Mouse (Mus musculus): ENCODE measurements at regions not wholly inside any gene's neighbourhood (a gene's known extent, or its start where the extent isn't known, plus 50 kb on each side); places are given as distances from the start of the nearest gene placed in this dataset.
A peak's percentile ranks its signal among the peaks of the same experiment; 100 is the strongest.

DNA sequence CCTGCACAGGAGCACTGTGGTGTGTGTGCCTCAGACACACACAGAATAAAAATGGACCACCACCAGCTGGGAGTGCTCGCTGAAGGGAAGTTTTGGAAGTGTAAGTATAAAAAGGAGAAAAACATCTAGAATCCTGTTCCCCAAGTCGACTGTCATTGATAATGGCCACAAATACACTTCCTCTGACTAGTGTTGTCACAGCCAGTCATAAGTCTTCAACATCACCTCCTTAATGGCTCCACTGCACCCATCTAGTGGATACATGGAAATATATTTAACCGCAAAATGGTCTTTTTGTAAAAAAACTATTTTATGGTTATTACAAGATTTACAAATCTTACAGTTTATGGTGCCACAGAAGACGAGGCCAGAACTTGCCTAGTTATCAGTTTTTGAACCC is 73.7 kb upstream of the Slc34a2 start:
- WGBS: 39% methylated on average over 4 of the region's 4 CpGs
- H3K9me3 ChIP-seq (ENCODE audit: control insufficient read depth, low read length): no peaks in the 10 kb centered on the region
- no peaks in the 10 kb centered on the region for H3K27me3 ChIP-seq (ENCODE audit: control insufficient read depth, insufficient read depth, low read depth, low read length)
- no peaks in the 10 kb centered on the region for H3K4me1 ChIP-seq (replicated peaks; ENCODE audit: control insufficient read depth, insufficient read depth, low read length)
- peak; percentile 86 for ATAC-seq (ENCODE audit: low read depth)
- no peak overlapping the region for H3K9ac ChIP-seq (ENCODE audit: low read length)
- H3K4me2 ChIP-seq (ENCODE audit: low read depth, low read length): no peak overlapping the region
- no peak overlapping the region for H3K27ac ChIP-seq (ENCODE audit: low read length)
- no peak overlapping the region for H3K4me3 ChIP-seq (ENCODE audit: low read length)
- no peaks in the 10 kb centered on the region for H3K36me3 ChIP-seq (ENCODE audit: control insufficient read depth, insufficient read depth, low read length)

DNA sequence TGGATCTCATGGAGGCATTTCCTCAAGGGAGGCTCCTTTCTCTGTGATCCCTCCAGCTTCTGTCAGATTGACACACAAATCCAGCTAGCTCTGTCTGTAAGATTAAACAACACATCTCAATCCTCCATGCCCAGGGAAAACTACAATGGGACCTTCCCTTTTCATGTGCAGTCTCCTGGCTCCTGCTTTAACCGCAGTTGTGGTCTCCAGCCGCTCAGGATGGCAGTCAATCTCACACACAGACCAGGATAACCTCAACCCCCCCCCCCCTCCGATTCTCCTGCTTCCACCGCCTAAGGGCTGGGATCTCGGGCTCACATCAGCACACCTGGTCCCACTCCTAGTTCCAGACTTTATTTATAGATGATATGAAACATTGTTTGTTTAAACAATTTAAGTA is 66.1 kb upstream of the Slc34a2 start:
- no peaks in the 10 kb centered on the region for H3K27me3 ChIP-seq (ENCODE audit: control insufficient read depth, insufficient read depth, low read depth, low read length)
- H3K9ac ChIP-seq (ENCODE audit: low read length): no peak overlapping the region
- no peak overlapping the region for H3K4me2 ChIP-seq (ENCODE audit: low read depth, low read length)
- no peak overlapping the region for H3K27ac ChIP-seq (ENCODE audit: low read length)
- H3K36me3 ChIP-seq (ENCODE audit: control insufficient read depth, insufficient read depth, low read length): no peaks in the 10 kb centered on the region
- no peak for ATAC-seq (ENCODE audit: low read depth)
- no peak overlapping the region for H3K4me3 ChIP-seq (ENCODE audit: low read length)
- H3K9me3 ChIP-seq (ENCODE audit: control insufficient read depth, low read length): no peaks in the 10 kb centered on the region
- 34% methylated on average over 5 of the region's 5 CpGs for WGBS
- H3K4me1 ChIP-seq (replicated peaks; ENCODE audit: control insufficient read depth, insufficient read depth, low read length): no peaks in the 10 kb centered on the region

DNA sequence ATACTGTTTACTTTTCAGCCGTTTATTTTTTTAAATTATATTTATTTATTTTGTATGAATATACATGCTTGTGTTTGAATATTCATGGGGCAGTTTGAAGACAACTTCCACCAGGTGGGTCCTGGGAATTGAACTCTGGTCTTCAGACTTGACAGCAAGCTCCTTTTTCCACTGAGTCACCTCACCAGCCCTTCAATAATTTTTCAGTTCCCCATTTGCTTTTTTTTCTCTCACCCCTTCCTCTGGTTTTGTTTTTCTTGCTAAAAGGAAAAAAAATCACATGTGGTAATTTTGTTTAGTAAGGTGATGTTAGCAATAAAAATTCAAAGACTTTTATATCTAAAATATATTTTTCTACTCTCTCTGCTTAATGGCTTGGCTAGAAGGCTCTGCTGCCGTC is 64.9 kb upstream of the Slc34a2 start:
- Histone ChIP-seq H3K36me3 (ENCODE audit: control insufficient read depth, insufficient read depth, low read length) (no peaks in the 10 kb centered on the region), H3K4me3 (ENCODE audit: low read length) (no peak overlapping the region), H3K27ac (ENCODE audit: low read length) (no peak overlapping the region), H3K27me3 (ENCODE audit: control insufficient read depth, insufficient read depth, low read depth, low read length) (no peaks in the 10 kb centered on the region), H3K9ac (ENCODE audit: low read length) (no peak overlapping the region), H3K4me2 (ENCODE audit: low read depth, low read length) (no peak overlapping the region), H3K4me1 (replicated peaks; ENCODE audit: control insufficient read depth, insufficient read depth, low read length) (no peaks in the 10 kb centered on the region), H3K9me3 (ENCODE audit: control insufficient read depth, low read length) (no peaks in the 10 kb centered on the region)
- 61% methylated on average over 2 of the region's 2 CpGs for WGBS
- no peak for ATAC-seq (ENCODE audit: low read depth)

DNA sequence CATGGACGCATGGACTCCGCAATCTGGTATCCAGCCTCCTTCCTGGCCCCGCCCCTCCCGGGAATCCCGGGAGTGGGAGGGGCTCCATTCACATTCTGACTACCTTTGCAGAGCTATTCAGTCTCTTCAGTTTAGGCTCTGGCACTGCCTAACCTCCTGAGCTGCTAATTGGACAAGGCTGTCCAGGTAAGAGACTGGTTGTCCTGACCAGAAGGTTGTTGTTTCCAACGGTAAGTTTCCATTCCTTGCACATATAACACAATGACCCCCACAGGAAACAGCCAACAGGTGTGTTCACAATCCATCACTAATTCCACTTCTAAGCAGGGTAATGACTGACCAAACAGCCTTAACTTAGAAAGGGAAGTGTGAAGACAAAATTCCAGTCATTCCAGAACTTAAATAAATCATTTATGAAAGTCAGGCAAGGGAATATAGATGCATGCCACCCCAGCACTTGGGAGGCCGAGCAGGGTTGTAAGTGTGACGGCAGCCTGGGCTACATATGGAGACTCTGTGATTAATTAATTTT is 62.3 kb upstream of the Slc34a2 start:
- no peaks in the 10 kb centered on the region for H3K27me3 ChIP-seq (ENCODE audit: control insufficient read depth, insufficient read depth, low read depth, low read length)
- no peak overlapping the region for H3K4me3 ChIP-seq (ENCODE audit: low read length)
- peak; percentile 56 for ATAC-seq (ENCODE audit: low read depth)
- no peaks in the 10 kb centered on the region for H3K36me3 ChIP-seq (ENCODE audit: control insufficient read depth, insufficient read depth, low read length)
- H3K9me3 ChIP-seq (ENCODE audit: control insufficient read depth, low read length): 0 out of 2 replicates have a peak, but pooled peaks cover 3% of the 10 kb centered on the region
- H3K4me2 ChIP-seq (ENCODE audit: low read depth, low read length): 0 out of 2 replicates have a peak overlapping the region, but pooled peaks have one; percentile 11
- H3K4me1 ChIP-seq (replicated peaks; ENCODE audit: control insufficient read depth, insufficient read depth, low read length): 0 out of 2 replicates have a peak, but pooled peaks cover 5% of the 10 kb centered on the region
- WGBS: 38% methylated on average over 8 of the region's 8 CpGs
- peak overlapping the region; percentile 62 for H3K27ac ChIP-seq (ENCODE audit: low read length)
- H3K9ac ChIP-seq (ENCODE audit: low read length): no peak overlapping the region

DNA sequence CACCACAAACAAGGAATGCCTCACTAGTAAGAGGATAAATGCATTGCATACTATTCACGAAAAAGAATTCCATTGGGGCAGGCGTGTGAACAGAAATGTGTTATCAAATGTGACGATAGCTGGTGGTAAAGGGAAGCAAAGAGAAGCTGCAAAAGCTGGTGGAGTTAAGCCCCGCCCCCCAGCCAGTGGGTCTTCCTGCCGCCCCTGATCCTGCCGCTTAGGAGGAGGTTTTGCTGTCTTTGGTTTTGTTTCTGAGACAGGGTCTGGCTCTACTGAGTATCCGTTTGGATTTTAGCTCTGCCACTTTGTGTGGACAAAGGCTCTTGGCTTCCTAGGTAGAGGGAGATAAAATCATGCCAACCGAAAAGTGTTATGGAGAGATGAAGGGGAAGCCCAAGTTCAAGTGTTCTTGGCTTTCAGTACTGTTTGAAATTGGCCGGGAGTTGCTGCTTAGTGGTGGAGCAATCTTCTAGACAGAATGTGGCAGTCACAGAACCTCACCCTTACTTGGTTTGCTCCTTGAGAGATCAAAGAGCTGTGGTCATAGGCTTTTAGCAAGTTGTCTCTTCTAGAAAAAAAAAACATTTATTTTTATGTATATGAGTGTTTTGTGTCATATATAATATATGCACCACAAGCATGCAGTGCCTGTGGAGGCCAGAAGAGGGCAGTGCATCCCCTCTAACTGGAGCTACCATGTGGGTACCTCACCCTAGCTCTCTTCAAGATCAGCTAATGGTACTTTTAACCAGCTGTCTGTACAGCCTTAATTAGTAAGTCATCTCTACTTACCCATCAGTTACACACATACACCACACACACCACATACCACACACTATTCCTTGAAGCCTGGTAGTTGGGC is 59.8 kb upstream of the Slc34a2 start:
- Histone ChIP-seq H3K4me2 (ENCODE audit: low read depth, low read length) (no peak overlapping the region), H3K4me3 (ENCODE audit: low read length) (no peak overlapping the region), H3K9ac (ENCODE audit: low read length) (no peak overlapping the region), H3K4me1 (replicated peaks; ENCODE audit: control insufficient read depth, insufficient read depth, low read length) (0 out of 2 replicates have a peak, but pooled peaks cover 5% of the 10 kb centered on the region), H3K36me3 (ENCODE audit: control insufficient read depth, insufficient read depth, low read length) (no peaks in the 10 kb centered on the region), H3K9me3 (ENCODE audit: control insufficient read depth, low read length) (0 out of 2 replicates have a peak, but pooled peaks cover 3% of the 10 kb centered on the region), H3K27ac (ENCODE audit: low read length) (peak overlapping the region; percentile 70), H3K27me3 (ENCODE audit: control insufficient read depth, insufficient read depth, low read depth, low read length) (no peaks in the 10 kb centered on the region)
- no peak for ATAC-seq (ENCODE audit: low read depth)
- WGBS: 47% methylated on average over 9 of the region's 9 CpGs

DNA sequence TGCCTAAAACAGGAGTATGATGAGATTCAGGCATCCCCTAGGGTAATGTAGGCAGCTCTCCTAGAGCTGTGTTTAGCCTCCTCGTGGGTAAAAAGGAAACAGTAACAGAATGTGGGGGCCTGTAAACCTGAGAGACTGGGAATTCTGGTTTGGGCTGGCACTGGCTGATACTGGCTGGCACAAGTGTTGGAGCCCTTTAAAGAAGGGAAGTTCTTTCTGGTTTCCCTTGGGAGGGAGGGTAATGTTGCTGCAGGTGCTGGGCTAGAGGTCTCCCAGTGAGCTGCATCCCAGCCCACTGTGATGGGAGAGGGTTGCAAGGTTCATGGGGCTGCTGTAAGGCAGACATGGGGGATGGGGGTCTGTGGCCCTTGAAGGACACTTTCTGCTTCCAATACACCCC is 58.4 kb upstream of the Slc34a2 start:
- Histone ChIP-seq H3K4me1 (replicated peaks; ENCODE audit: control insufficient read depth, insufficient read depth, low read length) (peaks cover 5% of the 10 kb centered on the region; the same call in 1 of the 2 replicates), H3K36me3 (ENCODE audit: control insufficient read depth, insufficient read depth, low read length) (no peaks in the 10 kb centered on the region), H3K27me3 (ENCODE audit: control insufficient read depth, insufficient read depth, low read depth, low read length) (no peaks in the 10 kb centered on the region), H3K9me3 (ENCODE audit: control insufficient read depth, low read length) (0 out of 2 replicates have a peak, but pooled peaks cover 3% of the 10 kb centered on the region), H3K9ac (ENCODE audit: low read length) (no peak overlapping the region), H3K4me2 (ENCODE audit: low read depth, low read length) (no peak overlapping the region), H3K27ac (ENCODE audit: low read length) (peak overlapping the region; percentile 43), H3K4me3 (ENCODE audit: low read length) (no peak overlapping the region)
- 31% methylated on average over 1 of the region's 1 CpGs for WGBS
- ATAC-seq (ENCODE audit: low read depth): peak; percentile 40; the same call in 1 of the 2 replicates

DNA sequence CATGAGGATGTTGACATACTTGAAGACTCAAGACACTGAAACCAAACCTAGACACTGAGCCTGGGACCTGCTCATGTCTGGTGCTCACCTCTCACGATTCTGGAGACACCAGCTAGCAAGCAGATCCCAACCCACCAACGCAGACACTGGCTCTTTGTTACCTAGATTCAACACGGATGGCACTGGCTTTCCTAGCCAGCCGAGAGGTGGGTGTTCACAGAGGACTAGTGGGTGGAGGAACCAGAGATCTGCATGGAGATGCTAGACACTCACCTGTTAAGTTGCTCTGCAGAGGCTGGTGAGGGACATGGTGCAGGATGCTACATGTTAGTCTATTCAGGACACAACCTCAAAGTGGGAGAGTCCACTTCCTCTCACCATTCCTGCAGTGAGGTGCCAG is 55.8 kb upstream of the Slc34a2 start:
- 64% methylated on average over 4 of the region's 4 CpGs for WGBS
- Histone ChIP-seq H3K4me1 (replicated peaks; ENCODE audit: control insufficient read depth, insufficient read depth, low read length) (peaks cover 5% of the 10 kb centered on the region; the same call in 1 of the 2 replicates), H3K36me3 (ENCODE audit: control insufficient read depth, insufficient read depth, low read length) (no peaks in the 10 kb centered on the region), H3K27ac (ENCODE audit: low read length) (no peak overlapping the region), H3K9ac (ENCODE audit: low read length) (no peak overlapping the region), H3K27me3 (ENCODE audit: control insufficient read depth, insufficient read depth, low read depth, low read length) (no peaks in the 10 kb centered on the region), H3K4me2 (ENCODE audit: low read depth, low read length) (no peak overlapping the region), H3K4me3 (ENCODE audit: low read length) (no peak overlapping the region), H3K9me3 (ENCODE audit: control insufficient read depth, low read length) (0 out of 2 replicates have a peak, but pooled peaks cover 3% of the 10 kb centered on the region)
- ATAC-seq (ENCODE audit: low read depth): no peak

DNA sequence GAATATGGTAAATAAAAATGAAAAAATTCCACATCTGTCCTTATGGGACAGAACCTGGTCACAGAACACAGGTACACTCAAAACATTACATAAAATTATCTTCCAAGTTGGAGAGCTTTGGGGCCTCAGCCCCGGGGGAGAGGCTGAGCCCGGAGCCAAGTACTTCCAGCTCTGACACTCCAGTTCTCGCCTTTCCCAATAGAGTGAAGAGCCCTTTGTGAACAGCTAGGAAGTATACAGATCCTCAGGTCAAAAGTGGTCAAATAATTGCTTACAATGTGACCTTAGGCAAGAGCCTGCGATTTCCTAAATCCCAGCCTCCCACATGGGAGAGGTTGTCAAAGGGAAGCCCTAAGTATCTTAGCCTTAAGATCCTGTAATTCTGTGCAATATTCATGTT is 55.1 kb upstream of the Slc34a2 start:
- Histone ChIP-seq H3K4me2 (ENCODE audit: low read depth, low read length) (no peak overlapping the region), H3K4me3 (ENCODE audit: low read length) (no peak overlapping the region), H3K27me3 (ENCODE audit: control insufficient read depth, insufficient read depth, low read depth, low read length) (no peaks in the 10 kb centered on the region), H3K4me1 (replicated peaks; ENCODE audit: control insufficient read depth, insufficient read depth, low read length) (peaks cover 5% of the 10 kb centered on the region; the same call in 1 of the 2 replicates), H3K9ac (ENCODE audit: low read length) (no peak overlapping the region), H3K36me3 (ENCODE audit: control insufficient read depth, insufficient read depth, low read length) (no peaks in the 10 kb centered on the region), H3K9me3 (ENCODE audit: control insufficient read depth, low read length) (0 out of 2 replicates have a peak, but pooled peaks cover 3% of the 10 kb centered on the region), H3K27ac (ENCODE audit: low read length) (no peak overlapping the region)
- WGBS: 40% methylated on average over 4 of the region's 4 CpGs
- peak; percentile 39; the same call in 1 of the 2 replicates for ATAC-seq (ENCODE audit: low read depth)

Data from lung, embryonic 16.5 days (tissue).